Mouse (Mus musculus) spleen, adult 2 months (tissue): Measurements from ENCODE around the gene Clhc1. TPM values are rescaled to one million over a fixed set of nuclear protein-coding genes. Genes with fewer than 3 reads are reported as not detected.

ENCODE experiments used
- DNase-seq, 2 experiments: peaks; one replicate each; pipeline versions ENCODE4 v3.0.0 to v3.0.0-alpha.2; 2012 to 2021; ENCODE audit warnings: low spot score in 2 of 2, low read depth in 1 of 2
- H3K27ac ChIP-seq: fragments of 200-500 bp; 2 replicates; pipeline ENCODE4 v1.5.1; 2012; ENCODE audit warnings: low read length, inconsistent platforms; ENCODE audit not compliant: insufficient read depth
- H3K27me3 ChIP-seq: fragments of 200-500 bp; 2 replicates; pipeline ENCODE4 v1.6.1; 2012; ENCODE audit warnings: mild to moderate bottlenecking, moderate library complexity, low read length, inconsistent platforms; ENCODE audit not compliant: control insufficient read depth, insufficient read depth
- H3K36me3 ChIP-seq: fragments of 200-500 bp; 2 replicates; pipeline ENCODE4 v1.6.1; 2012; ENCODE audit warnings: mild to moderate bottlenecking, low read length, inconsistent platforms; ENCODE audit not compliant: control insufficient read depth, insufficient read depth
- H3K4me1 ChIP-seq: fragments of 200-500 bp; 2 replicates; pipeline ENCODE4 v1.6.1; 2011; ENCODE audit warnings: inconsistent platforms; ENCODE audit not compliant: control insufficient read depth, insufficient read depth, insufficient read length
- H3K4me3 ChIP-seq: fragments of 200-500 bp; 2 replicates; pipeline ENCODE4 v1.5.1; 2011; ENCODE audit warnings: mild to moderate bottlenecking, inconsistent platforms; ENCODE audit not compliant: insufficient read depth, insufficient read length; ENCODE audit errors: extremely low read depth
- CTCF ChIP-seq: fragments of 200-500 bp; IDR thresholded peaks from 2 replicates; pipeline ENCODE4 v1.5.1; 2011; ENCODE audit warnings: mild to moderate bottlenecking, inconsistent platforms; ENCODE audit not compliant: insufficient read depth, insufficient read length, insufficient replicate concordance; ENCODE audit errors: extremely low read depth
- POLR2A ChIP-seq: fragments of 200-500 bp; IDR thresholded peaks from 2 replicates; pipeline ENCODE4 v1.6.1; 2011; ENCODE audit warnings: low read depth, low read length, inconsistent platforms
- WGBS: fragments of 180-500 bp; shearing (Covaris S2); methylation state at CpG from one replicate; pipeline ENCODE4 v1.1.7; 2018; 5-methylcytosine and 5-hydroxymethylcytosine counted together
- polyA plus RNA-seq: library from polyadenylated mRNA; depleted of rRNA; stranded (reverse); fragments of >200 nt; gene quantifications from 2 replicates; pipeline ENCODE4 v1.2.3, GENCODE M21; 2012

Gene Clhc1
- polyA plus RNA-seq, 1 experiment, result not detected

DNA sequence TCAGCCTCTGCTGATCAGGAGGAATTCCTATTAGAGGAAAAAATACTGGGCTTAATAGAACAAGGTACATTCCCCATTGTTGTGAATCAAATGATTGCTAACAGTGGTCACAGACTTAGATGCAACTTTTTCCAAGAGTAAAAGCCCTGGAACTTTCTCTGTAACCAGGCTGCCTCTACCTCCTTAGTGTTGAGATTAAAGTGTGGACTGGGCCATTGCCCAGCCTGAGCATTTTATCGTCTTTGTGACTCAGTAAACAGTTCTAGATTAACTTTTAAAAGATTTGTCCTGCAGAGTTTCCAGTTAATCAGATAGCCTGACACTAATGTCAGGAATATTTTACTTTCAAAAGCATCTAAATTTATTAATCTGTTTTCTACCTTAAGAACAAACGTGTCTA lies 988 bp upstream of the Clhc1 start:
- Histone ChIP-seq H3K4me1 (peaks cover 2% of the 10 kb centered on the region; the same call in 1 of the 2 replicates), H3K27me3 (no peaks in the 10 kb centered on the region), H3K4me3 (no peak overlapping the region), H3K27ac (no peak overlapping the region; the same call in 1 of the 2 replicates), H3K36me3 (peaks cover 14% of the 10 kb centered on the region)
- TF ChIP-seq POLR2A (no peak), CTCF (no peak)
- 15% methylated on average over 2 of the region's 2 CpGs for WGBS
- no peak for DNase-seq

GRCm38 (mm10) chr11:29547249-29547751 lies 450 bp upstream of the Clhc1 start:
- Histone ChIP-seq H3K27me3 (no peaks in the 10 kb centered on the region), H3K27ac (peak overlapping the region; percentile 92), H3K4me1 (peaks cover 2% of the 10 kb centered on the region; the same call in 1 of the 2 replicates), H3K36me3 (peaks cover 14% of the 10 kb centered on the region), H3K4me3 (peak overlapping the region; percentile 83)
- no peak for TF ChIP-seq POLR2A
- TF ChIP-seq CTCF, result no peak
- DNase-seq, result peak in 1 of 2 experiments; percentile 6
- WGBS, result under 1% methylated on average over 27 of the region's 27 CpGs

DNA sequence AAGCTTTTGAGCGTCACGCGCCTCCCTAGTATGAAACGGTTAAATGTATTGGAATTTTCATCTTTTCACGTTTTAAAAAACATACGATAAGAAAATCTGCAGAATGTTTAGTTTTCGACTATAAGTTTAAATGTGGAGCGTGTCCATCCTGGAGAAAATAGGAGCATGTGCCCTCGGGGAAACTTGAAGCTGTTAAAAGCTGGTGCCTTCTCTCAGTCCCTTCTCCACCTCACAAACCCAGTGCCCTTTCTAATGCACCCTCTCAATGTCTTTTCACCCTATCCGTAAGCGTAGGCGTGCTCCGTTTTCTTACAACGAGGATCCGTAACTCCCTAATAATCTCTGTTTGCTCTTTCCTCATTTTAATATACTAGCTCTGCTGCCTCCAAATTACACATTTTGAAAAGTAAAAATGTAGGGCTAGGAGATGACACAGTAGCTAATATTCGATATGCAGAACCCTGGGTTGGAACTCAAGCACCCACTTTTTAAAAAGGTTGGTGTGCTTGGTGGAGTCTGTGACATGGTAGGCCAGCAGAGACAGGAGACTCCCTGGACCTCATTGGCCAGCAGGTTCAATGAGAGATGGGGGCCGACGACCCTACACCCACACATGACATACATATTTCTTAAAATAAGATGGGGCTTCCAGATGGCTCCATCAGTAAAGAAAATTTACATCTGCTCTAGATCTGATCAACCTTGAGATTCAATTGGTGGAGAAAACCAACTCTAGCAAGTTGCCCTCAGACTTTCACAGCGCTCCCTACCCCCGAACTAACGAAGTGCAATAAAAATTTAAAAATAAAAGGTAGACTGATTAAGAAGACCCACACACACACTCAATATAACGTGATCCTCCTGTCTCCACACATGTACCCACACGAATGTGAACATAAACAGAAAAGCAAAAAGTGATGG lies 1.0 kb downstream of the Clhc1 start:
- no peaks in the 10 kb centered on the region for H3K27me3 ChIP-seq
- TF ChIP-seq CTCF, result no peak
- TF ChIP-seq POLR2A, result no peak
- peak overlapping the region; percentile 66 for H3K4me3 ChIP-seq
- peak overlapping the region; percentile 92 for H3K27ac ChIP-seq
- peaks cover 2% of the 10 kb centered on the region; the same call in 1 of the 2 replicates for H3K4me1 ChIP-seq
- peaks cover 14% of the 10 kb centered on the region for H3K36me3 ChIP-seq
- WGBS, result 20% methylated on average over 23 of the region's 23 CpGs
- no peak for DNase-seq

GRCm38 (mm10) chr11:29549425-29549778 lies 1.7 kb downstream of the Clhc1 start:
- peaks cover 8% of the 10 kb centered on the region for H3K36me3 ChIP-seq
- H3K4me1 ChIP-seq, result peaks cover 2% of the 10 kb centered on the region; the same call in 1 of the 2 replicates
- H3K27ac ChIP-seq, result no peak overlapping the region
- no peak overlapping the region for H3K4me3 ChIP-seq
- TF ChIP-seq CTCF (no peak), POLR2A (no peak)
- no peaks in the 10 kb centered on the region for H3K27me3 ChIP-seq
- DNase-seq, result peak in 1 of 2 experiments; percentile 8
- 5% methylated on average over 1 of the region's 1 CpGs for WGBS

DNA sequence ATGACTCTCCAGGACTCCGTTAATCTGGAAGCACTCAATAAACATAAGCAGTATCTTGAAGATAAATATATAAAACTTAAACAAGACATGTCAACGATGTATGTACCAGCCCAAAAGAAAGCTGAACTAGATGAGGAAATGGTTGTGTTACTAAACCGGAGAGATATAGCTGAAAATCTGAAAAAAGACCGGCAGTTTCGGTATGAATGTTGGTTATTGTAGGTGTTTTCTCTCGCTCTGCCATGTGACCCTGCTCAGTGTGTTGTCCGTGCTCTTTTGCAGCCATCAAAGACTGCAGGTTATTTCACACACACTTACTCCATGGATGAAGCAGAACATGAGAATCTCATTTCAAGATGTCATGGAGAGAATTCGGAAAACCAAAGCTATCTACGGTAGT lies 12.7 kb downstream of the Clhc1 start:
- WGBS, result 86% methylated on average over 9 of the region's 9 CpGs
- Histone ChIP-seq H3K4me1 (no peaks in the 10 kb centered on the region), H3K27me3 (no peaks in the 10 kb centered on the region), H3K4me3 (no peak overlapping the region), H3K27ac (no peak overlapping the region), H3K36me3 (no peaks in the 10 kb centered on the region)
- no peak for TF ChIP-seq POLR2A
- no peak for TF ChIP-seq CTCF
- no peak for DNase-seq

- Histone ChIP-seq H3K4me1 (no peaks in the 10 kb centered on the region), H3K27me3 (no peaks in the 10 kb centered on the region), H3K27ac (no peak overlapping the region), H3K36me3 (no peaks in the 10 kb centered on the region), H3K4me3 (no peak overlapping the region)
- 83% methylated on average over 3 of the region's 3 CpGs for WGBS
- TF ChIP-seq CTCF (no peak), POLR2A (no peak)
- no peak for DNase-seq
Measured at GRCm38 (mm10) chr11:29560990-29561389, 13.2 kb downstream of the Clhc1 start.

- Histone ChIP-seq H3K36me3 (no peaks in the 10 kb centered on the region), H3K27me3 (no peaks in the 10 kb centered on the region), H3K27ac (no peak overlapping the region), H3K4me1 (no peaks in the 10 kb centered on the region), H3K4me3 (no peak overlapping the region)
- DNase-seq, result no peak
- TF ChIP-seq CTCF, result no peak
- no peak for TF ChIP-seq POLR2A
- WGBS, result 90% methylated on average over 2 of the region's 2 CpGs
Measured at GRCm38 (mm10) chr11:29563406-29563805, 15.7 kb downstream of the Clhc1 start.
